Mouse (Mus musculus) Muller cell, postnatal 12 days (primary cell): Measurements from ENCODE around the gene Tgfb1.

ENCODE experiments used
- DNase-seq: peaks from one replicate; pipeline ENCODE4 v3.0.0-alpha.2; 2015; ENCODE audit errors: inconsistent ontology term

Tgfb1 gene

DNA sequence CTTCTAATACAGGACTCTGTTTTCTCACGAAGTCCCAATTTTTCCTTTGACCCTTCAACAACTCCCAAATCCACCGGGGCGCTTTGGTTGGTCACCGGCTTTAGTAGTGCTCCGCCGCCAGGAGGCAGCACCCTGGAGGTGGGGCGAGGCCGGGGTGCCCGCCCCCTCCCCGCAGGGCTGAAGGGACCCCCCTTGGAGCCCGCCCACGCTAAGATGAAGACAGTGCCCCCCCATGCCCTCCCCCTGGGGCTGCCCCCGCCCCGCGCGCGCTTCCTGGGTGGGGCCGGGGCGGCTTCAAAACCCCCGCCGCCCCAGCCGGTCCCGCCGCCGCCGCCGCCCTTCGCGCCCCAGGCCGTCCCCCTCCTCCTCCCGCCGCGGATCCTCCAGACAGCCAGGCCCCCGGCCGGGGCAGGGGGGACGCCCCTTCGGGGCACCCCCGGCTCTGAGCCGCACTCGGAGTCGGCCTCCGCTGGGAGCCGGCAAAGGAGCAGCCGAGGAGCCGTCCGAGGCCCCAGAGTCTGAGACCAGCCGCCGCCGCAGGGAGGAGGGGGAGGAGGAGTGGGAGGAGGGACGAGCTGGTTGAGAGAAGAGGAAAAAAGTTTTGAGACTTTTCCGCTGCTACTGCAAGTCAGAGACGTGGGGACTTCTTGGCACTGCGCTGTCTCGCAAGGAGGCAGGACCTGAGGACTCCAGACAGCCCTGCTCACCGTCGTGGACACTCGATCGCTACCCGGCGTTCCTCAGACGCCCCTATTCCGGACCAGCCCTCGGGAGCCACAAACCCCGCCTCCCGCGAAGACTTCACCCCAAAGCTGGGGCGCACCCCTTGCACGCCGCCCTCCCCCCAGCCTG is at the start of gene Tgfb1:
TSS of gene Tgfb1 (plus strand) at position 323 of the 852 bp plus-strand sequence.
- peak; percentile 86 for DNase-seq

DNA sequence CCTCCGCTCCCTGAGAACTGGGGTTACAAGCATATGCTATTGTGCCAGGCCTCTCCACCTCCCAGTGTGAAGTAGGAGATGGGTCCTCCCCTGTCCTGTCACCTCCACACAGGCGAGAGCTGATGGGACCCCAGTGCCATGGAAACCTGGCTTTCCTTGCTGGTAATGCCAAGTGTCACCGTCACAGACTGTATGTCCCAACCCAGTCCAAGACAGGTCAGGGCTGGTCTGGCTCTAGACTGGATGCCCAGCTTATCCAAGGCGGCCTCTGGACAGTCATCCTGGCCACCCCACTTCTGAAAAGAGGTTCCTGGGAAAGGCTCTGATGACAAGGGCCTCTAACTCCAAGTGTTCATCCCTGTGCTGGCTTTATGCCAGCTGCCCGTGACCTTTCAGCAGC is 49.7 kb upstream of the Tgfb1 start:
- DNase-seq = no peak

DNA sequence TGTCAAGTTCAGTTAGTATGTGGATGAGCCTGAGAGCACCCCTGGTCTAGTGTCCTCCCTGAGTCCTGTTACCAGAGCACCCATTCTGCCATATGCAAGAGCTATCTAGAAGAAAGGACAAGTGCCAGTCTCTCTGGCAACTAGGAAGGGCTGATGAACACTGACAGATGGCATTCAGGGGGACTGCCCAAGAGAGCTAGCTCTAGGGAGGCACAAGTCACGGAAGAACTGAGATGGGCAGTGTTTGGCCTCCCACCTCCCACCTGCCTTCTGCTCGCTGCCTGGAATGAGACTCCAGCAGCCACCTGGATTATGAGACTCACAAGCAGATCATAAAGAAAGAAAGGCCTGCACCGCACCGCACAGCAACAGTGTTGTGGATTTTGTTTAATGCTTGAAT is 47.0 kb upstream of the Tgfb1 start:
- DNase-seq = no peak

DNA sequence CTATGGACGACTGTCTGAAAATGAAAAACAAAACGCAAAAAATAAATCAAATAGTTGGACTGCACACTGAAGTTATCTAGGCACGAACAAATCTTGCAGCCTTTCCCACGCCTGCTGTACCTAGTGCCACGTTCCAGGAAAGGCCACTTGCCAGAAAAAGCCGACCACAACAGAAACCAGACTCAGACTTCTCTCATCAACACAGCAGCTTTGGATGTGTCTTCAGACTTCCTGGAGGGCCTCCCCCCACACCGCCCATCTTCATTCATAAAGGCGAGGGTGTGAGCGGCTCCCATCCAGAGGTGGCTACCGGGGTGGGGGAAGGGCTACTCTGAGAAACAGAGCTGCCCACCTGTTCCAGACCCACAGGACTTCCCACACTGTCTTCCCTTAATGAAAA is 42.7 kb upstream of the Tgfb1 start:
- no peak for DNase-seq

DNA sequence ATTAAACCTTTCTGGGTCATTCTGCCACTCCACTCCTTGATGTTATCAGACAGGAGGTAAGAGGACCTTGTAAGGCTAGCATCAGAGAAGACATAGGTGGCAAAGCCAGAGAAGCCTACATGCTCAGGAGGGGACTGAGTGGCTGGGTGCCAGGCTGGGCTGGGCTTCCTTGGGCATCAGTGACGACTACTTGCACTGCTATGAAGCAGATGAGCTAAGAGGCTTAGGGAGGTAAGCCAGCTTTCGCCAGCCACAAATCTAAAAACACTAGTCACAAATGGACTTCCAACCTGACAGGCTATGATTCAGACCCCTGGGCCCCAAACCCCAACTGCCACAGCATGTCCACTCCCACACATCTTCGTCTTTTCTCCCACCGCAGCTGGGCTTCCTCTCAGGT is 42.2 kb upstream of the Tgfb1 start:
- DNase-seq = peak; percentile 22

DNA sequence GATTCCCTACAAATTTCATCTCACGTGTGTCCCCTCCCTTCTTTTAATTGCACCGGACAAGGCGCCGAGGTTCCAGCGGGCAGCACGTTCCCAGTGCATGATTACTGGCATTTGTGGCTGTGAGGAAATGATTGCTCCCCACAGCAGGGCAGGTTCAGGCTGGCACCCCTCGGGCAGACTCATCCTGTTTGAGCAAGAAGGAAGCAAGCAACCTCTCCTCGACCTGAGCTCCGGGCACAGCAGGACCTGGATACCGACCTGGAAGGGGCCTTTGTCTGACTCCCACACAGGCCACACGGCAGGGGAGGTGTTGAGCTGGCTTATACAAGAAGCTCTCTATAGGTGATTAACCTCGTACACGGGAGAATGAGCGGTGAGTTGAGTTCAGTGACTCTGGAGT is 41.7 kb upstream of the Tgfb1 start:
- no peak for DNase-seq

DNA sequence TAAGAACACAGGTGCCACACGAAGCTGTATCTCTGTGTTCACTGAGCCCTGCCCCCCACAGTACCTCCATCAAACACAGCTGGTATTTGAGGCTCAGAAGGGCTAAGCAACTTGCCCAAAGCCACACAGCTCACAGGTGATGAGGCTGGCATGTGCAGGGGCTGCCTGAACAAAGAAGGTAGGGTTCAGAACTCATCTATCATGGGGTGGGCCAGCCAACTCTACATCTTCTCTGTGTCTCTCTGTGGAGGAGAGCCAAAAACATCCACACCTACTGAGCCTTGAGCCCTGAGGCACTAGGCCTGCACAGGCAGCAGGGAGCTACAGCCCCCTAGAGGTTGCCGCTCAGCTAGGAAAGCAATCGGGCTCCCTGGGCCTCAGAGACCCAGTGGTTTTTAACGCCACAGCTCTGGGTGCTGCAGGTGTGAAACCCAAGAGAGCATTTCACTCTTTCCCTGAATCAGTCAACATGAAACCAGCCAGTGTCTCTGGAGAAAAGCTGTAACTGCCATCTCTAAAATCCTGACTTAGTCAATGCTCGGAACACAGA is 39.2 kb upstream of the Tgfb1 start:
- DNase-seq = no peak

DNA sequence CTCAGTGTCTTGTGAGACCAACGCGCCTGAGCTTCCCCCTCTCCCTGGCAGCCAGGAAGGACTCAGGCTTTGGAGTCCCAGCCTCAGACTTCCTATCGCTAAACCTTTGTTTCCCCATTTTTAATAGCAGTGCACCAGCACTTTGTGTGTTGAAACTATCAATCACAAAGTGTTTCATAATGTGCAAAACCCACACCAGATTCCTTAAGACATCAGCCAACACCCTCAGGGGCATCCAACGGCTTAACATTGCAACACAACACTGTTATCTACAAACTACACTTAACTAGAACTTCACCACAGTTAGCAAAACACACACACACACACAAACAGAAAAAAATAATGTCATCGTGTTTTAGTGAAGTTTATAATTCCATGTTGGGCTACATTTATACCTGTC is 37.0 kb upstream of the Tgfb1 start:
- no peak for DNase-seq

DNA sequence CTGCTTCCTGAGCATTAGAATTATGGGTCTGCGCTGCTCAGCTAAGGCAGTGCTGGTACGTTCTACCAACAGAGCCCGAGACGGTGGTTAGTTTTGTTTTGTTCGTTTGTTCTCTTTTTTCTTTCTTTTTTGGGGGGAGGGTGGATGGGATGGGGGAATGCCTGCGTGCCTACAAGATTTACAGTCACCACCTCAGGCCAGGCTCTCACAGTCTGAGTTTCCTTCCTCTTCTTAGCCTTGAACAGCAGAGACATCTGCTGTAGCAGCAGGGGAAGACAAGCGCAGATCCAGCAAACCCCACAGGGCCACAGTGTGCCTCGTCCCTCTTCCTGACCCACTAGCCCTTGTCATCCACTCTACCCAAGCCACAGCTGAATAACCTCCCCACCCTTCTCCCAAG is 35.5 kb upstream of the Tgfb1 start:
- DNase-seq = no peak

DNA sequence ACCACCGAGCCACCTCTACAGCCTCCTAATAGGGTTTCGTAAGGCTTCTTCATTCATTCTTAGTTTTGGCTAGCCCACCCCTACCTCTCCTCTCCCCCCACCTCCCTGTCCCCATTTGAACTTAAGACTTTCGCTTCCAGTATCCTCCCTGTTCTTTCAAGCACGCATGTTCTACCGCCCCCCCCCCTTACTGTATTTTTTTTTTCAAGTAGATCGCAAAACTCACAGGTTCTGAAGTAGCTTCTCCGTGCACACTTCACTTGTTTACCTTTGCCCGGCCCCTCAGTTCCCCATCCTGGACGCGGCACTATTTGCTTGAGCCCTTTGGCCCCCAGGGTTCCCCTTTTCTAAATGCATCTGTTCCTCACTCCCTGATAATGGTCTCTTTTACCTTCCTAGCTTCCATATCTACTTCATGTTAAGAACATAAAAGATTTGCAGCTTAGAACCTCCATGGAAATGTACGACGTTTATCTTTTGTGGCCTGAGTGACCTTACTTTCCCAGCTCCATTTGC is 34.5 kb upstream of the Tgfb1 start:
- no peak for DNase-seq

DNA sequence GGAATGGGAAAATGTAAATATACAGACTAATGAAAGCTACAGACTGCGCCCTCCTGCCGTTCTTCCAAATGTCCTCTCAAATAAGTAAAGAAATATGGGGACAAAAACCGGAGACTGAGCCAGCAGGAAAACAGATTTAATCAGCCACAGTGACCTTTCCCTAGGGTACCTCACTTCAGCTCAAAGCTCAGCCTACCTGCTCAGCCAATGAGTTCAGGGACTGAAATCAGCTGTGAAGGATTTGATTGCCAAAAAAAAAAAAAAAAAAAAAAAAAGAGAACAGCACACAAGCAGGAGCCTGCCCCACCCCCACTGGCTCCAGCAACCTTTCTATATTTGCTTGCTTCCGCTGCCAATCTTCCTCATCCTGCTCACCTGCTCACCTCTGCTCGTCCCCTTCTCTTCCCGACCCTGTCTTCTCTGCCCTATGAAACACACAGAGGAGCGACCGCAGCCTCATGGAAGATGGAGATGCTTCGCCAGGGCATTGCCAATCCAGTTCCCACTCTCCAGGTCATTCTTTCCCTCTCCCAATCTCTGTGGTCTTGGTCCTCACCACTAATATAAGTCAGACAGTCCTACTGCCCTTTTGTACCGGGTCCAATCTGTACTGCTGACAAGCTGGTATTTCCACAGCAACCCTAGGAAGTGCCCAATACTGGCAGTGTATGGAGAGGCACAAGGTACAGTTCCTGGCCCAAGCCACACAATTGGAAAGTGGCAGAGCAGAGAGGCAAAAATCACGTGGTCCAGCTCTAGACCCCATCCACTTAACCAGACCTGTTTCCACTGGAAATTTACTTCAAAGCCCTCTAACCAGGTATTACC is 31.0 kb upstream of the Tgfb1 start:
- no peak for DNase-seq

DNA sequence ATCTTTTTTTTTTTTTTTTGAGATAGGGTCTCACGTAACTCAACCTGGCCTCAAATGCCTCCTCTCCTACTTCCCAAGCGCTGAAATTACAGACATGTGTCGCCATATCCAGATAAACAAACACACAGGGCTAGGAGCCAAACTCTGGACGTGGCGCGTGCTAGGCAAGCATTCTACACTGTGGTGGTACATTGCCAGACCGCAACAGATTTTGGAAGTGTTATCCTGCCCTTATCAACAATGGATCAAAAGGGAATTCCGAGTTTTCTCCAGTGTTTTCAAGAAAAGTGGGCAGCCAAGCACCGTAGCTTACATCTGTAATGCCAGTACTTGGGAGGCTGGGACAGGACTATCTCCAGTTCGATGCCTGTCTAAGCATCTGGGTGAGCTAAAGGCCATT is 29.0 kb upstream of the Tgfb1 start:
- no peak for DNase-seq

DNA sequence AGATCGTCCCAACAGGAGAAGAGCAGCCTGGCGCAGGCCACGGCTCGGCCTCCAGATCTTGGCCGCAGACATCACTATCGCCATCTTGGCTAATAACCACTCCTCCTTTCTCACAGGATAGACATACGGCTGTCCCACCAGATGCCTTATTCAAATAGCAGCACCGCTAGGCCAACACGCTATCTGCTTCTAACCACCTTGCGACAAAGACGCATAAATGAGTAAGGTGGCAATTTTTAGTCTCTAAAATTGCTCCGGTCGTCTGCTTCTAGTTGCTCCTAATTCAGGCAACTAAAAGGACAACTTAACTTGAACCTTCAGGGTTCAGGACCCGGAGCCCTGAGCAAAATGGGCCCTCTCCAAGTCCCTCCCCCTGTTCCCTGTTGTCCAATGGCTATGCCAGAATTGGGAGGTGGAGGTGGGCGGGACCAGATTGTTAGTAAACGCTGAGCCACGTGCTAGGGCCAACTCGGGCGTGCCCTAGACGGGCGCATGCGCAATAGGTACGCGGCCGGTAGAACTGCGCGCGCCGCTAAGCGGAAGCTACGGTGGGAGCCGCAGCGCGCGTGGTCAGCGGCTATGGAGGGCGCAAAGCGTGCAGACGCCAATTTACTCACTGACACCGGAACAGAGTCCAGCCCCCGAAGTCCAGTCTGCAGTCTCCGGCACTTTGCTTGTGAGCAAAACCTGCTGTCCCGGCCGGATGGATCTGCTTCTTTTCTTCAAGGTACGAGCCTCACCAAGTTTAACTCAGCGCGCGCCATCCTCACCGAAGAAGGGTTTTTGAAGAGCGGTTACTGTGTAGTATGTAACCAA is 27.9 kb upstream of the Tgfb1 start, which contains the start of the genes Bckdha and Exosc5:
TSS of gene Bckdha (minus strand) at position 325 of the 816 bp plus-strand sequence.
TSS of gene Exosc5 (plus strand) at position 508 of the 816 bp plus-strand sequence.
- peak; percentile 100 for DNase-seq

DNA sequence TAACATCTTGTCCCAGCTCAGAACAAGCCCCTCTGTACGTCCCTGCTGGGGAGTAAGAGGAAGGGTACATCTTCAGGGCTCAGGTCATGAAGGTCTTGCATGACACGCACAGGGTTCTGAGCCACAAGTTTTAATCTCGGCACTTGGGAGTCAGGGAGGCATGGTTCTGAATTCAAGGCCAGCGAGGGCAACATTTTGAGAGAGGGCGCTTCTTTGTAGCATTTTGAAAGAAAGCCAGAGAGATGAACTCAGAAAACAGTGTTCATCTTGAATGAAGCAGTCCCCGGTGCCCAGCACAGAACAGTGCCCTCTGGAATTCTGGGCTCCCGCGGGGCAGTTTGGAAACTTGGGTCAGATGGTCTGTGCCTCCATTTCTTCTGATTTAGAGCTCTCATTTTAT is 20.4 kb upstream of the Tgfb1 start:
- no peak for DNase-seq

DNA sequence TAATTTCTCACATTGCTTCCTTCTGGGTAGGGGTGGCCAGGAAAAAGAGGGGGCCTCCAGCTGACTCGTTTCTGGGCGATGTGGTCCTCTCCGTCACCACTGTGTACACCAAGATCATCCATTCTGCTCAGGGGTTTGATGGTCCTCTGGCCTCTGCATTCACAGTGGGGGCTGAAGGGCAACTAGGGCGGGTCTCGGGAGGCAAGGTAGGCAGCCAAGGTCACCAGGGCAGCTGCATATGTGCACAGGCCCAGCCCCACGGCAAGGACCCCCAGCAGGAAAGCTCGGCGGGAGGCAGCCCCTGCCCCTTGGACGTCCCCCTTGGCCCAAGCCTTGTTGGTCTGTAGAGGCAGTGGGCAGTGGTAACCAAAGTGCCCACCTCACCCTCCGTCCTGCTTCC is 17.6 kb upstream of the Tgfb1 start:
- DNase-seq = no peak

DNA sequence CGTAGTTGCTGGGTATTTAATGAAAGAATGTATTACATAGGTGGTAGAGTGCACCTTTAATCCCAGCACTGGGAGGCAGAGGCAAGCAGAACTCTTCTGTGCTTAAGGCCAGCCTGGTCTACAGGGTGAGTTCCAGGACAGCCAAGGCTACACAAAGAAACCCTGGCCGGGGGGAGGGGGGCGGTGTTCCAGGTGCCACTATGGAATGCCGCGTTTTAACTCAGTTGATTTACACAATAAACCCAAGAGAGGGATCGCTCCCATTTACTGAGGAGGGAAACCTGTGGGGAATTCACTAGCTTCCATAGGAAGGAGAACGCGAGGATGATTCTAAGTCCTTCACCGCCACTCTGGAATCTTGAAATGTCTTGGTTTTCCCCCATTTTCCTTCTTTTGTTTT is 17.2 kb upstream of the Tgfb1 start:
- no peak for DNase-seq

DNA sequence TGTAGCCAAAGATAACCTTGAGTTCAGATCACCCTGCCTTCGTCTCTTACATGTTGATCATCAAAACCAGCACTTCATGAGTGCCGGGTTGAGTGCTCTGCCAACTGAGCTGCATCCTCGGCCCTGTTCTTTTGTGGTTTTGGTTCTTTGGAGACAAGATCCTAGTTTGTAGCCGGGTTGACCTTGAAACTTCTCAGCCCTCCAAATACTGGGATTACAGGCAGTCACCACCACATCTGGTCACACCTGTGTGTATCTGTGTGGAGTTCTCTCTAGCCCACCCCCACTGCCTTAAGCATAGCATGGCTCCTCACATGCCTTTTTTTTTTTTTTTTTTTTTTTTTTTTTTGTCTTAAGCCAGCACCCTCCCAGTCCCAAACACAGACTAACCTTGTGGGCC is 16.7 kb upstream of the Tgfb1 start:
- DNase-seq = no peak

DNA sequence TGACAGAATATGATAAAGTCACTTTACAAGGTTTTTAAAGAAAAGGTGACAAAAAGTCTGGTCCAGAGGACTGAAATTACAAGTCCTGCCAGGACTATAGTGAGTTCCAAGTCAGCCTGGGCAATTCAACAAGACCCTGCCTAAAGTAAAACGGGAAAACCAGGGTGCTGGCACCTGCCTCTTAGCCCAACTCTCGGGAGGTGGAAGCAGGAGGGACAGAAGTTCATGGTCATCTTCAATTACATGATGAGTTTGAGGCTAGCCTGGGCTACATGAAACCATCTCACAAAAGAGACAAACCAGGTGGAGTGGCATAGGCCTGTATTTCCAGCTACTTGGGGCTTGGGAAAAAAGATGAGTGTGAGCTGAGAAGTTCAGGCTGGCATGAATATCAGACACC is 15.1 kb upstream of the Tgfb1 start:
- no peak for DNase-seq

DNA sequence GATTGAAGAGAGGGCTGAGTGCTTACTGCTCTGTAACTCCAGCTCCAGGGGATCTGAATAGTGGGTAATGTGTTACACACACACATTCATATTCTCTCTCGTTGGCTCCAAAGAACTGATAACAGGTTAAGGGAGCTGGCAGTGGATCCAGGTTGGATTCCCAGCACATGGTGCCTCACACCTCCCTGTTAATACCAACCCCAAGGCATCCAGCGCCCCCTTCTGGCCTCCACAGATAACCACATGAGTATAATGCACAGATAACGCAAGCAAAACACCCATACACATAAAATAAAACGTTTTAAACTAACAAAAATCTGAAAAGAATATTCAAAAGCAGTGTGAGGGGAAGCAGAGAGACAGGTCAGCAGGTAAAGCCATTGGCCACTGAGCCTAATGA is 14.4 kb upstream of the Tgfb1 start:
- no peak for DNase-seq

DNA sequence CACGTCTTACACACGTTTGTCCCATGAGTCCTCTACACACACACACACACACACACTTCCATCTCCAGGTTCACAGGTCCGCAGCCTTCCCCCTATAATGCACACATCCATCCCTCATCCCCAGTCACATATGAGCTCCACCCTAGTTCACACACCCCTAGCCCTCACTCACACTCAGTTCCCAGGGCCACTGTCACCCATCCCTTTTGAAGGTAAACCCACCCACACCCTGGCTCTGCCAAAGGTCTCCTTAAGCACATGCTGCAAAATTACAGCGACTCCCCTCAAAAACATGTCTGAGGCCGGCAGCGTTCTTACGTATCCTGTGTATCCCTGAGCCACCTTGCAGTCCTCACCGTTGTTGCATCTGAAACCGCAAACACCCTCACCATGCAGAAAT is 12.5 kb upstream of the Tgfb1 start:
- DNase-seq = no peak

DNA sequence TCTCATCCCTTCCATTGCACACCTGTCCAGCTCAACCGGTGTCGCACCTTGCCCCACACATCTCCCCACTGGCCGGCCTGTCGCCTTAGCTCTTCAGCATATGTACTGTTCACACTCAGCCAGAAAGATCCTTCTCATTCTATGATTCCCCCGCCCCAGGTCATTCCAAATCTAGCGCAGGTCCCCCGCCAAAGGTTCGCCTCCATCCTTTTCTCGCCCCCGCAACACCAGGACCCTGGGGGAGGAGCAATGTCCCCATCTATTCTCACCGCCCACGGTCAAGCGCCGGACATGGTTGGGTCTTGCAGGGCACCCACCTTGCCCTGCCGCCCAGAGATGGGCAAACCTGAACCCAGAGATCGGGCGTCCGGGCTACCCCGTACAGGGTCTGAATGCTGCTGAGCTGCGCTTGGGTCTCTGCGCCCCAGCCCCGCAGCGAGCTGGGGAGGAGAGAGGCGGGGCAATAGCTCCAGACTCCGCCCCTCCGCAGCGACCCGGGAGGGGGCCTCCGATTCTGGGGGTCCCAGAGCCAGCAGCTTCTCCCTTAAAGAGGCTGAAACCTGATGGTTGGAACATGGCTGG is 12.0 kb upstream of the Tgfb1 start, which contains the start of gene Tmem91:
TSS of gene Tmem91 (minus strand) at position 448 of the 582 bp plus-strand sequence.
- no peak for DNase-seq
